6 mouse cellular contexts compared by ENCODE assay signal in the genomic region with DNA sequence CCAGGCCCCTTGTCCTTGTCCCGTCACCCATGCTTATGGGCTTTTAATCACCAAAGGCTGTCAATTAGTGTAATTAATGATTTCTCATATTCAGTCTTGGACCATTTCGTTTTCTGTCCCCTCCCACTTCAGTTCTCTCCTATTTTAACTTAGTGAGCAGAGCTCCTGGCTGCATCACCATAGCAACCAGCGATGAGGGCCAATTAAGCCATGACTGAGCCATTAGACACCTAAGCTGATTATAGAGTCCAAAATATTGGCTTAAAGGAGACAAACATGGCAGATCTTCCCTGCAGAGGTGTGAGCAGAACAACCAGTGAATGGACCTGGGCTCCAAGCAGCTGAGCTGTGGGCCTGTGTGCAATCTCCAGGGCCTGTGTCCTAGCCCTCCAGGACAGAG. TPM values are rescaled to one million over a fixed set of nuclear protein-coding genes. Genes with fewer than 3 reads are reported as not detected.
"Had no signal": no experiment of that assay in that cellular context is flagged by ENCODE, and none has a peak within 500 bp of the region (broad histone marks: within the 10 kb centered on the region; RNA-seq: fewer than 3 reads in every experiment).

No protein-coding gene starts in this region.

RNA-seq across cellular contexts. Expression of a gene that starts 40.1 kb away (rescaled TPM):
- total RNA-seq: gastrocnemius, adult 18-20 months; gastrocnemius, adult 8-10 months; gastrocnemius, postnatal 36 days; heart, adult 2 months; heart, postnatal 14 days; heart, postnatal 36 days had no signal
- polyA plus RNA-seq: heart, adult 2 months had no signal
